Mouse (Mus musculus): ENCODE measurements around the gene 9530003J23Rik.
"Not testable (repeated sequence)": the region's sequence is repeated elsewhere in the genome, so short reads cannot be mapped to it uniquely, and the experiment has no call there.

9530003J23Rik gene

GRCm38 (mm10) chr10:117238603-117239002 is at the start of gene 9530003J23Rik:
TSS of gene 9530003J23Rik (minus strand) at chr10:117238703.
- DNase-seq (ENCODE audit: low spot score in 2 of 2), result no peak

- no peak for DNase-seq (ENCODE audit: low spot score in 2 of 2)
Measured at GRCm38 (mm10) chr10:117287226-117287850, 48.8 kb upstream of the 9530003J23Rik start.

- DNase-seq (ENCODE audit: low spot score in 2 of 2), result no peak
Measured at GRCm38 (mm10) chr10:117286366-117286970, 48.0 kb upstream of the 9530003J23Rik start.

DNA sequence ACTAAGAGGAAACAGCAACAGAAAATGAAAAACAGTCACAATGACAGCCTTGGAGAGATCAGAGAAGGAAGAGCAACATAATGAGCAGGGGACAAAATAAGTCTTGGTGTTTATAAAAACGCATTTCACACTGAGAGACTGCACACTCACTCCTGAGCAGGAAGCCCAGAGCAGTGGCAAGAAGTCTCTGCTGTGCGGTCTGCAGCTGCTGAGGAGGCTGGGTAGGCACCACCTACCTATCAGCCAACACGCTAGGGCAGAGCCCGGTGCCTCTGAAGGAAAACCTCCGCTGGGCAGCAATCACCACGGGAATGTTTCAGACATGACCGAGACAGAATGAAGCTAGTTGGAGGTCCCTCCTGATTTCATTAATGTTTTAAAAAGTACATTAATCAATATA is 47.1 kb upstream of the 9530003J23Rik start:
- DNase-seq (ENCODE audit: low spot score in 2 of 2), result not testable (repeated sequence)

- no peak for DNase-seq (ENCODE audit: low spot score in 2 of 2)
Measured at GRCm38 (mm10) chr10:117284578-117285520, 46.3 kb upstream of the 9530003J23Rik start.

GRCm38 (mm10) chr10:117283871-117284577 is 45.5 kb upstream of the 9530003J23Rik start:
- no peak for DNase-seq (ENCODE audit: low spot score in 2 of 2)

DNA sequence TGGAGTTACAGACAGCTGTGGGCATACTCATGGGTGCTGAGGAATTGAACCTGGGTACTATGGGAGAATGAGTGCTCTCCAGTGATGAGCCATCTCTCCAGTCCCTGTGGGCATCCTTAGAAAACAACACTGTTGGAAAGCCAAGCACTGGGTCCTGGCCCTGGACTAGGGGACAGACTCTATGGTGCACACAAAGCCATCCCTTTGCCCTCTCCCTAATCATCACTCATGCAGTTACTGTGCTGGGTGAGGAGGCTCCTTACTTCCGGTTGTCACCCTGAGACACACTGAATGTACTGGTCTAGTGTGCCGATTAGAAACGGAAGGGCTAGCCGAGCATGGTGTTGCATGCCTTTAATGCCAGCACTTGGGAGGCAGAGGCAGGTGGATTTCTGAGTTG is 44.7 kb upstream of the 9530003J23Rik start:
- DNase-seq (ENCODE audit: low spot score in 2 of 2), result not testable (repeated sequence)

- DNase-seq (ENCODE audit: low spot score in 2 of 2), result no peak
Measured at GRCm38 (mm10) chr10:117282551-117282950, 44.0 kb upstream of the 9530003J23Rik start.

DNA sequence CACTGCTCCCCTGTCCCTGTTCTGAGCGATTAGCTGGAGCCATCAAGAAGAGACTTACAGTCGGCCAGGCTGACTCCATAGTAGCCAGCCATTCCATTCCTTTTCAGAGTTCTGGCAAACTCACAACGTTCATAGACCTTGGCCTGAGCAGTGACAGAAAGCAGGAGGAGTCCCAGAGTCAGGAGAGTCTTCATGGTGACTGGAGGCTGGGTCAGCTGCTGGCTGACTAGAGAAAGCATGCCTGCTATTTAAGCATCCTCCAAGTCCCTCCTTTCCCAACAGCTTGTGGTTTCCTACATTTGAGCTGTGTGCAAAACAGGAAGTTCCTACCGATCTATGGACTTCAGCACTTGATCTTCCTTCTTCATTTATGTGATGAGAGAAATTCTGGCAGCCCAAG is 43.5 kb upstream of the 9530003J23Rik start, which contains the start of gene Lyz2:
TSS of gene Lyz2 (minus strand) at position 273 of the 400 bp plus-strand sequence.
- no peak for DNase-seq (ENCODE audit: low spot score in 2 of 2)

- DNase-seq (ENCODE audit: low spot score in 2 of 2), result no peak
Measured at GRCm38 (mm10) chr10:117281381-117281920, 42.9 kb upstream of the 9530003J23Rik start.

DNA sequence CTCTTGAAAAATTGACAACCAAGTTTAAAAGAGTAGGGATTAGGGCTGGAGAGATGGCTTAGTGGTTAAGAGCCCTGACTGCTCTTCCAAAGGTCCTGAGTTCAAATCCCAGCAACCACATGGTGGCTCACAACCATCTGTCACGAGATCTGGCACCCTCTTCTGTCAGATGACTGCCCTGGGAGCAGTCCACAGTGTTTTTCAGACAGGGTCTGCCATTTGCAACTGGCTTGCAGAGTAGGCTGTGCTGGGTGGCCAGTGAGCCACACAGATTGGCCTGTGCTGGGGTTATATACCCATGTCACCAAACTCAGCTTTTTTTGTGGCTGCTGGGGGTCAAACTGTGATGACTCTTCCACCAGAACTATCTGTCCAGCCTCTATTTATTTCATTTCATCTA is 41.5 kb upstream of the 9530003J23Rik start:
- DNase-seq (ENCODE audit: low spot score in 2 of 2), result no peak

GRCm38 (mm10) chr10:117278510-117278909 is 40.0 kb upstream of the 9530003J23Rik start:
- DNase-seq (ENCODE audit: low spot score in 2 of 2), result not testable (repeated sequence)

DNA sequence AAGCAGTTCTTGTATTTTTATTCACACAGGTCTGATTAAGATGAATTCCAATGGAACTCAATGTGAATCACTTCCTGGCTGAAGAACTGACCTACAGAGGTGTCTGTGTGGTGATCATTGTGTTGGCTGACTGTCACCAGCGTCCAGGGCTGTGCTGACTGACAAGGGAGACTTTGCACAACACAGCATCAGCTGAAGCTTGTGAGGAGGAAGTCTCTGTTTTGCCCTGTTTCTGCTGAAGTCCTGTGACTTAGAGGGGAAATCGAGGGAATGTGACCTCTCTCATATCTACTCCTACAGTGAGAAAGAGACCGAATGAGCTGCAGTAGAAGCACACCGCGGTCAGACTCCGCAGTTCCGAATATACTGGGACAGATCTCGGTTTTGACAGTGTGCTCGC is 39.3 kb upstream of the 9530003J23Rik start:
- not testable (repeated sequence) for DNase-seq (ENCODE audit: low spot score in 2 of 2)

- DNase-seq (ENCODE audit: low spot score in 2 of 2), result no peak
Measured at GRCm38 (mm10) chr10:117275681-117276369, 37.3 kb upstream of the 9530003J23Rik start.

GRCm38 (mm10) chr10:117274645-117275044 is 36.1 kb upstream of the 9530003J23Rik start:
- DNase-seq (ENCODE audit: low spot score in 2 of 2), result not testable (repeated sequence)

GRCm38 (mm10) chr10:117272023-117272422 is 33.5 kb upstream of the 9530003J23Rik start:
- no peak for DNase-seq (ENCODE audit: low spot score in 2 of 2)

- no peak for DNase-seq (ENCODE audit: low spot score in 2 of 2)
Measured at GRCm38 (mm10) chr10:117259870-117260269, 21.4 kb upstream of the 9530003J23Rik start.

DNA sequence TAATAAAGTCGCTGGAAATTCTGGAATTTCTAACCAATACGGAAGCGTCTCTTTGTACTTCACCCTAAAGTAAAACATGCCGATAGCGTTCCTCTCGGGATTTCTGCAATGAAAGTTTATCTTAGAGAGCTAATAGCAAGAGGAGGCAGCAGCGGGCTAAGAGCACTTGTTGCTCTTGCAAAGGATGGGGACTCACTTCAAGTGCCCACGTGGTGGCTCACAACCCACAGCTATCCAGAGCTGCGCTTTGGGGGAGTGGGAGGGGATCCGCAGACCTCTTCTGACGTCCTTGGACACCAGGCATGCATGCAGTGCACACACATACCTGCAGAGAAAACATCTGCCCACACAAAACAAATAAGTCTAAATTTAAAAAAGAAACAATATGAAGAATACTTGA is 2.6 kb downstream of the 9530003J23Rik start:
- DNase-seq (ENCODE audit: low spot score in 2 of 2), result no peak

DNA sequence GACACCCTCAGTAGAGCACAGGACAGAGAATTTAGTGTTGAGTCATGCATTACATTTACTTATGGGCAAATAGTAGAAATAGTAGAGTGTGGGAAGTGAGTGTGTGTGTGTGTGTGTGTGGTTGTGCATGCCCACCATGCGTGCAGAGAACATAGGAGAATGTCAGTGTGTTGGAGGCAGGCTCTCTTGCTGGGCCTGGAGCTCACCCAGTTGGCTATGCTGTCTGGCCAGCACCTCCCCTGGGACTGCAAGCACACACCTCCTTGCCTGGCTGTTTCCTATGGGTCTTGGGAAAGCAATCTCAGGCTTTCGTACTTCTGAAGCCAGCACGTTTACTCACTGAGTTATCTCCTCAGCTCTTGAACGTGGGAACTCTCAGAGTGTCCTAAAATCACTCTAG is 3.7 kb downstream of the 9530003J23Rik start:
- no peak for DNase-seq (ENCODE audit: low spot score in 2 of 2)

- no peak for DNase-seq (ENCODE audit: low spot score in 2 of 2)
Measured at GRCm38 (mm10) chr10:117229826-117230225, 8.7 kb downstream of the 9530003J23Rik start.

DNA sequence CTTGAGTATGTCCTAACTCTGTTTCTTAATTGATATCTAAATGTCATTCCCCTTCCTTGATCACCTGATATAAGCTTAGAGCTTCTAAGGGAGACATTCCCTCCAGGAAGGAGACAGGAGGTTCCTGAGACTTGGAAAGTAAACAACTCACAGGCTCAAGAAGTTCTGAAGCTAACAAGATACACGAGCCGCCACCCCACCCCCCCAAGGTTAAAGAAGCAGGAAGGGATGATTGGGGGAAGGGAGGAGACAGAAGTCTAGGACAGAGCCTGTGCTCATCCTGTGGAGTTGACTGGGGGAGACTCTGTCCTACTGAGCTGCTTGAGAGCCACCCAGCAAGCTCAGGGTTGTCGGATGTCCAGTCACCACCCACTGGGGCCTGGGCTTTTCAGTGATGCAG is 12.5 kb downstream of the 9530003J23Rik start:
- DNase-seq (ENCODE audit: low spot score in 2 of 2), result no peak
